Mouse (Mus musculus) embryonic facial prominence, embryonic 11.5 days (tissue): ENCODE data around the gene Adora1. TPM values are rescaled to one million over a fixed set of nuclear protein-coding genes. Genes with fewer than 3 reads are reported as not detected.

Experiments
- ATAC-seq: fragments of 200-750 bp; cut with Nextera tagmentation; replicated peaks from 2 replicates; pipeline ENCODE4 v1.8.0; 2017; ENCODE audit warnings: low read depth; ENCODE audit not compliant: insufficient number of reproducible peaks, low FRiP score, low TSS enrichment
- DNase-seq: peaks from one replicate; pipeline ENCODE4 v3.0.0-alpha.2; 2015; ENCODE audit warnings: low spot score
- H3K27ac ChIP-seq: fragments of 300-500 bp; sonication (generic); replicated peaks from 2 replicates; pipeline ENCODE4 v1.5.1; 2014; ENCODE audit warnings: mild to moderate bottlenecking, low read depth, low read length, control low read depth
- H3K27me3 ChIP-seq: fragments of 300-500 bp; sonication (generic); 2 replicates; pipeline ENCODE4 v1.6.1; 2014; ENCODE audit warnings: mild to moderate bottlenecking, low read length, moderate library complexity, mixed read lengths; ENCODE audit not compliant: control insufficient read depth, insufficient read depth
- H3K36me3 ChIP-seq: fragments of 300-500 bp; sonication (generic); replicated peaks from 2 replicates; pipeline ENCODE4 v1.6.1; 2014; ENCODE audit warnings: low read depth, mild to moderate bottlenecking, low read length, moderate library complexity, mixed read lengths; ENCODE audit not compliant: control insufficient read depth, insufficient read depth
- H3K4me1 ChIP-seq: fragments of 300-500 bp; sonication (generic); 2 replicates; pipeline ENCODE4 v1.6.1; 2014; ENCODE audit warnings: low read length, mixed read lengths; ENCODE audit not compliant: control insufficient read depth, insufficient read depth
- H3K4me2 ChIP-seq: fragments of 300-500 bp; sonication (generic); 2 replicates; pipeline ENCODE4 v1.6.1; 2014; ENCODE audit warnings: low read depth, mild to moderate bottlenecking, control low read depth, low read length, moderate library complexity
- H3K4me3 ChIP-seq: fragments of 300-500 bp; sonication (generic); 2 replicates; pipeline ENCODE4 v1.5.1; 2014; ENCODE audit warnings: low read depth, low read length, control low read depth
- H3K9ac ChIP-seq: fragments of 300-500 bp; sonication (generic); replicated peaks from 2 replicates; pipeline ENCODE4 v1.6.1; 2014; ENCODE audit warnings: mild to moderate bottlenecking, control low read depth, low read length
- H3K9me3 ChIP-seq: fragments of 300-500 bp; sonication (generic); replicated peaks from 2 replicates; pipeline ENCODE4 v1.6.1; 2016; ENCODE audit warnings: mild to moderate bottlenecking, low read length, inconsistent platforms, mixed read lengths; ENCODE audit not compliant: control insufficient read depth
- WGBS: fragments of 180-500 bp; shearing (Covaris S2); extraction: QIAGEN DNeasy Blood & Tissue Kit; methylation state at CpG from one replicate; pipeline ENCODE4 v1.1.7; 2014; 5-methylcytosine and 5-hydroxymethylcytosine counted together
- polyA plus RNA-seq: library from polyadenylated mRNA; unstranded; fragments of >200 nt; fragmentation: Nextera tagmentation; extraction: Ambion mirVana; gene quantifications from 2 replicates; pipeline ENCODE4 v1.2.1, GENCODE M21; 2014

The Adora1 gene
- polyA plus RNA-seq, 1 experiment from 2014 or later, result 0.60 TPM

DNA sequence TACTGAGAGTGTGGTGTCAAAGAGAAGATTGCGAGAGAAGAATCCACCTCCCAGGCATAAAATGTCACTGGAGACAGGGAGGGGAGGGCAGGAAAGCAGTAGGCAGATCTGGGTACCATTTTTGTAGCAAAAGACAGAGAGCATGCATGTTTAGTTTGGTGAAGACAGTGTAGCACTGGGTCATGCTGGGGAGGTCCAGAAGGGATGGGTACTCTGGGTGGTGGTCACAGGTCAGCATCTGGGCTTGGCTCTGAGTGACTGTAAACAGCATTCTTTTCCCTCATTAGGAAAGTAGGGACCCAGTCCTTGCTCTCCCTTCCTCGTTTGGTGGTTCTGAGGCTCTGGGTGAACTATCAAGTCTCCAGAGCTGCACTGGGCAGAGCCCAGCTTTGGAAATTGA, 34.8 kb downstream of the Adora1 start:
- Histone ChIP-seq H3K9ac (no peak overlapping the region), H3K4me3 (no peak overlapping the region), H3K27me3 (no peaks in the 10 kb centered on the region), H3K4me1 (no peaks in the 10 kb centered on the region; the same call in 1 of the 2 replicates), H3K4me2 (no peak overlapping the region), H3K27ac (no peak overlapping the region), H3K36me3 (no peaks in the 10 kb centered on the region), H3K9me3 (no peaks in the 10 kb centered on the region)
- DNase-seq (no peak), ATAC-seq (no peak)
- 59% methylated on average over 2 of the region's 2 CpGs for WGBS

GRCm38 (mm10) chr1:134198197-134198995, 36.8 kb downstream of the Adora1 start:
- H3K27ac ChIP-seq, result no peak overlapping the region
- 89% methylated on average over 12 of the region's 12 CpGs for WGBS
- no peak overlapping the region for H3K4me3 ChIP-seq
- no peak for ATAC-seq
- no peak for DNase-seq
- H3K4me2 ChIP-seq, result no peak overlapping the region
- no peaks in the 10 kb centered on the region for H3K36me3 ChIP-seq
- no peak overlapping the region for H3K9ac ChIP-seq
- H3K4me1 ChIP-seq, result peaks cover 7% of the 10 kb centered on the region
- no peaks in the 10 kb centered on the region for H3K9me3 ChIP-seq
- H3K27me3 ChIP-seq, result no peaks in the 10 kb centered on the region

GRCm38 (mm10) chr1:134197325-134197982, 37.8 kb downstream of the Adora1 start:
- H3K4me3 ChIP-seq, result no peak overlapping the region
- ATAC-seq, result no peak

DNA sequence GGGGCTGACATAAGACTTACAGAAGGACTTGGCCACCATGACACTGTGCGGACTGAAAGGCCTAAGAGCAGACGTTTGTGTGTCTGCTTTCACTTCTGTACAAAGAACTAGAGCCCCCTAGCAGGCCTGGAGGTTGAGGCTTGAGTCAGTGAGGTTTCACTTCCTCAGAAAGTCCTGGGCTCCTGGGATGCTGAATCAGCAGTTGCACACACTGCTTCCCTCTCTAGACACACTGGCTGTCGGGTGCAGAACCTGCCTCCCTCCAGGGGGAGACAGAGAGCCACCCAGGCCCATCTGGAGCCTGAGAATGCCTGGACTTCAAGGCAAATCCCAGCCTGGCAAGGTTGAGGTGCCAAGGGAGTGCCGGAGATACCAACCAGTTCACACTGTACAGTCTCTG, 38.8 kb downstream of the Adora1 start:
- DNase-seq (no peak), ATAC-seq (no peak)
- H3K27me3 ChIP-seq, result no peaks in the 10 kb centered on the region
- no peak overlapping the region for H3K4me3 ChIP-seq
- H3K9me3 ChIP-seq, result no peaks in the 10 kb centered on the region
- no peak overlapping the region for H3K27ac ChIP-seq
- H3K4me2 ChIP-seq, result no peak overlapping the region
- WGBS, result 64% methylated on average over 4 of the region's 4 CpGs
- no peaks in the 10 kb centered on the region for H3K36me3 ChIP-seq
- peaks cover 7% of the 10 kb centered on the region for H3K4me1 ChIP-seq
- no peak overlapping the region for H3K9ac ChIP-seq

More at GRCm38 (mm10) chr1:134197325-134197982, 37.8 kb downstream of the Adora1 start:
- Histone ChIP-seq H3K27ac (no peak overlapping the region), H3K27me3 (no peaks in the 10 kb centered on the region), H3K4me2 (no peak overlapping the region), H3K36me3 (no peaks in the 10 kb centered on the region), H3K4me1 (peaks cover 7% of the 10 kb centered on the region), H3K9me3 (no peaks in the 10 kb centered on the region), H3K9ac (no peak overlapping the region)
- WGBS, result 82% methylated on average over 15 of the region's 15 CpGs
- DNase-seq, result no peak

GRCm38 (mm10) chr1:134195979-134196378, 39.3 kb downstream of the Adora1 start:
- Histone ChIP-seq H3K9me3 (no peaks in the 10 kb centered on the region), H3K27ac (no peak overlapping the region), H3K4me2 (no peak overlapping the region), H3K36me3 (no peaks in the 10 kb centered on the region), H3K27me3 (no peaks in the 10 kb centered on the region), H3K9ac (no peak overlapping the region), H3K4me3 (no peak overlapping the region), H3K4me1 (peaks cover 7% of the 10 kb centered on the region)
- WGBS, result 64% methylated on average over 4 of the region's 4 CpGs
- no peak; the same call in 1 of the 2 replicates for ATAC-seq
- DNase-seq, result no peak

DNA sequence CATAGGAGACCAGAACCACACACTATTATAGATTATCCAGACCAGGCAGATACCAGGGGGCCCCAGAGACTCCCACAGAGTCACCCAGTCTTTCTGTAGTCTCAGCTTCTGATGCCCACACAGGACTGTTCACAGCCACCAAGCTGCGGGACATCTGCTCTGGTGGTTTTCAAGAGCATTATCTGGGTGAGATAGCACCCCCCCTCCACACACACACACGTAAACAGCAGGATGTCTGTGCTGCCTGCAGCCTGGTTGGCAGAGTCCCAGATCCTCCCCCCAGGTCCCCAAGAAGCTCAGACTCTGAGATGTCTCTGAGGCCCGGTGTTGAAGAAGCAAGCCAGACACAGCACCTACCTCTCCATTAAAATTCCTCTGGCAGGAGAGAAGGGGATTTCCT, 39.7 kb downstream of the Adora1 start:
- Histone ChIP-seq H3K27me3 (no peaks in the 10 kb centered on the region), H3K4me1 (peaks cover 7% of the 10 kb centered on the region), H3K36me3 (no peaks in the 10 kb centered on the region), H3K4me3 (no peak overlapping the region), H3K4me2 (no peak overlapping the region), H3K9ac (no peak overlapping the region), H3K9me3 (no peaks in the 10 kb centered on the region), H3K27ac (no peak overlapping the region)
- DNase-seq (no peak), ATAC-seq (no peak)
- WGBS, result 57% methylated on average over 3 of the region's 3 CpGs

DNA sequence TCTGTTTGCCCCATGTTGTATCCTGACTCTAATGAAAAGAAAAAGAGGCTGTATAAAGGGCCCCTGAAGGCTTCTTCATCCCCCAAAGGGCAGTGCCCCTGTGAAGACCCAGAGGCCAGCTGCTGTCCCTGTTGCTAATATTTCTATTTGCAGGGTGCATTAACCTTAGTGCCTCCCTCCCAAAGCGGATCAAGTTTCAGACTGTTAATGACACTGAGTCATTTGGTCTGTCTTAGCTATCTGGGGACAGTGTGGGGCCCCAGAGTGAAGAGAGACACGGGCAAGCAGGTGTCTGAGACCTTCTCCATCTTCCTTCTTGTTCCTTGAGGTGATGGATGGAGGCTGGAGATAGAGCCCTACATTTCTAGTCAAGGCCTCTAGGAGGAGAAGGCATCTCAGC, 40.1 kb downstream of the Adora1 start:
- Histone ChIP-seq H3K27ac (no peak overlapping the region), H3K4me2 (no peak overlapping the region), H3K4me3 (no peak overlapping the region), H3K9ac (no peak overlapping the region), H3K9me3 (no peaks in the 10 kb centered on the region), H3K27me3 (no peaks in the 10 kb centered on the region), H3K36me3 (no peaks in the 10 kb centered on the region), H3K4me1 (peaks cover 7% of the 10 kb centered on the region)
- ATAC-seq (no peak), DNase-seq (no peak)
- WGBS, result 27% methylated on average over 2 of the region's 2 CpGs

DNA sequence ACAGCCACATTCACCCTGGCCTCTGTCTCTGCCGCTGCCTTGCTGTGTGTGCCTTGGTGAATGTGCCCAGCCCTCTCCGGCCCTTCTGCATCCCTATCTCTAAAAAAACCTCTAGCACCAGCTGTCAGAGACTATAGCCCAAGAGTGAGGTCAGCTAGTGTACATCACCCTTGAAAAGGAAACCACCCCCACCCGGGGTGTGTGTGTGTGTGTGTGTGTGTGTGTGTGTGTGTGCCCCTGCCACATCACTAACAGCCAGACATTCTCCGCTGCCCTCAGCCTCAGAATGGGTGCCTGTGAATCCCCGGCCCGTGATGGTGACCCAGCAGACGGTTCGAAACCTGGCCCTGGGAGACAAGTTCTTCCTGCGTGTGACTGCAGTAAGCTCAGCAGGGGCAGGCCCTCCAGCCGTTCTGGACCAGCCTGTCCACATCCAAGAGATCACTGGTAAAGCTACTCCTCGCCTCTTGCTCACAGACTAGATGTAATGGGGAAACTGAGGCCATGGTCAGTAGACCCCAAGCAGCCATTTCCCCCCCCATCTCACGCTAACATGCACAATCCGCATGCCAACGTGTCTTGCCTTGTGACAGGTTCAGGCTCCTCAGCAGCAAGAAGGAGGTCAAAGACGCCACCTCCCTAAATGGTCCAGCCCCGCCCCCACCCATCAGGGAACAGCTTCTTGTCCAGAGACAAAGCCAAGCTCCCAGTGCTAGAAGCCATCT, 40.8 kb downstream of the Adora1 start:
- Histone ChIP-seq H3K4me3 (no peak overlapping the region), H3K36me3 (no peaks in the 10 kb centered on the region), H3K9ac (no peak overlapping the region), H3K4me2 (no peak overlapping the region), H3K9me3 (no peaks in the 10 kb centered on the region), H3K27ac (no peak overlapping the region), H3K27me3 (no peaks in the 10 kb centered on the region), H3K4me1 (peaks cover 7% of the 10 kb centered on the region)
- DNase-seq (no peak), ATAC-seq (no peak)
- WGBS, result 65% methylated on average over 16 of the region's 16 CpGs
